ENCODE assay signal across 26 mouse cellular contexts in the genomic region with DNA sequence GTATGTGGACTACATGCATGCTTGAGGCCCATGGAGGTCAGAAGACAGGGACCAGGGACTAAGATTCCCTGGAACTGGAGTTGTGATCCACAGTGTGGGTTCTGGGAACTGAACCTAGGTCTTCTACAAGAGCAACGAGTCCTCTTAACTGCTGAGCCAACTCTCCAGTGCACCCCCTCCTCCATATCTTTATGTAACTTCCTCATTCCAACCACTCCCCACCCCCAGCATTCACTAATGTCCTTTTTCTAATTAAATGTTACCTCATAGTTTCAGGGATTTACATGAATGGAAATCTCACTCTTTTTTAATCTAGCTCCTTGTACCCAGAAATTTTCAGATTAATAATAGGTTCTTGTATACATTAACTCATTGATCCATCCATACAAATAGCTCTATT. TPM values are rescaled to one million over a fixed set of nuclear protein-coding genes. Genes with fewer than 3 reads are reported as not detected.
DNase-seq lines count a peak whose midpoint lies in the region; ATAC-seq and TF ChIP-seq lines count a peak whose summit lies in the region.
"Had no signal": no experiment of that assay in that cellular context is flagged by ENCODE, and none has a peak within 500 bp of the region (broad histone marks: within the 10 kb centered on the region; RNA-seq: fewer than 3 reads in every experiment).

No protein-coding gene starts in this region.

- 63% methylated on average over 1 of the region's 1 CpGs for WGBS in stomach, postnatal 0 days

- H3K27ac ChIP-seq in stomach, postnatal 0 days (replicated peaks) = no peak overlapping the region
- H3K27ac ChIP-seq: embryonic facial prominence, embryonic 12.5 days; embryonic facial prominence, embryonic 15.5 days; gastrocnemius, adult 2 months; heart, adult 2 months; hindbrain, embryonic 12.5 days; hindbrain, embryonic 15.5 days had no signal

- peak; percentile 1 for DNase-seq in kidney, adult 18-20 months
- DNase-seq in kidney, adult 11 months = no peak
- peak; percentile 59 for DNase-seq in MEL-GATA-1-ER (ENCODE audit: extremely low read depth, low read depth)
- no peak for DNase-seq in stomach, postnatal 0 days (ENCODE audit: low spot score)
- no peak for DNase-seq in urinary bladder, postnatal 36 days (ENCODE audit: low spot score in 2 of 2)
- DNase-seq: adrenal gland, postnatal 10 days; adrenal gland, postnatal 36 days; cerebellum, adult 11 months; cerebellum, adult 2 months; cerebellum, postnatal 14 days; forebrain, postnatal 0 days; gastrocnemius, adult 2 months; gastrocnemius, postnatal 14 days; heart, adult 2 months had no signal

- H3K9me3 ChIP-seq in stomach, postnatal 0 days (ENCODE audit: control insufficient read depth, low read length) = no peaks in the 10 kb centered on the region
- H3K9me3 ChIP-seq: embryonic facial prominence, embryonic 12.5 days; embryonic facial prominence, embryonic 15.5 days; hindbrain, embryonic 12.5 days; hindbrain, embryonic 15.5 days had no signal

- TF ChIP-seq EP300 in stomach, postnatal 0 days (optimal IDR thresholded peaks at IDR 0.05) = no peak

- H3K4me2 ChIP-seq in stomach, postnatal 0 days (replicated peaks; ENCODE audit: low read depth) = no peak overlapping the region
- H3K4me2 ChIP-seq: embryonic facial prominence, embryonic 12.5 days; embryonic facial prominence, embryonic 15.5 days; heart, embryonic 11.5 days; hindbrain, embryonic 12.5 days; hindbrain, embryonic 15.5 days had no signal

- TF ChIP-seq CTCF in stomach, postnatal 0 days (IDR thresholded peaks at IDR 0.05; ENCODE audit: low read depth) = no peak

- H3K36me3 ChIP-seq in stomach, postnatal 0 days (ENCODE audit: control insufficient read depth, insufficient read depth, low read length) = no peaks in the 10 kb centered on the region
- H3K36me3 ChIP-seq: embryonic facial prominence, embryonic 12.5 days; embryonic facial prominence, embryonic 15.5 days; hindbrain, embryonic 12.5 days; hindbrain, embryonic 15.5 days had no signal

- no peaks in the 10 kb centered on the region for H3K27me3 ChIP-seq in stomach, postnatal 0 days (ENCODE audit: control insufficient read depth, insufficient read depth, low read length)
- H3K27me3 ChIP-seq: embryonic facial prominence, embryonic 12.5 days; embryonic facial prominence, embryonic 15.5 days; hindbrain, embryonic 12.5 days; hindbrain, embryonic 15.5 days; Patski had no signal

- ATAC-seq in common myeloid progenitor, adult 5-6 weeks (replicated peaks; ENCODE audit: low read depth, poor library complexity, severe bottlenecking) = 0 out of 2 replicates have a peak, but pooled peaks have one; percentile 28
- no peak for ATAC-seq in stomach, postnatal 0 days (ENCODE audit: low FRiP score, low TSS enrichment)
- ATAC-seq: CD4-positive, CD25-positive, alpha-beta regulatory T cell, adult 4 months; forebrain, embryonic 14.5 days; forebrain, postnatal 0 days; Patski had no signal

- peaks cover 3% of the 10 kb centered on the region; the same call in 1 of the 2 replicates for H3K4me1 ChIP-seq in stomach, postnatal 0 days (replicated peaks; ENCODE audit: control insufficient read depth, insufficient read depth)

- H3K4me3 ChIP-seq in stomach, postnatal 0 days (ENCODE audit: low read depth, low read length) = no peak overlapping the region
- H3K4me3 ChIP-seq: embryonic facial prominence, embryonic 12.5 days; embryonic facial prominence, embryonic 15.5 days; gastrocnemius, adult 2 months; heart, adult 2 months; hindbrain, embryonic 12.5 days; hindbrain, embryonic 15.5 days had no signal

- H3K9ac ChIP-seq in stomach, postnatal 0 days (ENCODE audit: low read length) = no peak overlapping the region
- H3K9ac ChIP-seq: embryonic facial prominence, embryonic 12.5 days; embryonic facial prominence, embryonic 15.5 days; forebrain, postnatal 0 days; hindbrain, embryonic 12.5 days; hindbrain, embryonic 15.5 days had no signal

RNA-seq across cellular contexts. Expression of a gene that starts 42.6 kb away (rescaled TPM):
- total RNA-seq in common myeloid progenitor, adult 5-6 weeks (2017) = 0.73 TPM in 1 of 2 replicates, not detected in the other
- polyA plus RNA-seq in stomach, postnatal 0 days (2015; fragmentation: Nextera tagmentation; extraction: Ambion mirVana) = 0.36 and 0.56 TPM in 2 replicates
- total RNA-seq: adrenal gland, adult 18-20 months; adrenal gland, postnatal 36 days; gastrocnemius, postnatal 14 days; gastrocnemius, postnatal 4 days; heart, postnatal 25 days had no signal
- polyA plus RNA-seq: heart, adult 2 months had no signal

RNA-seq across cellular contexts. Expression of a gene that starts 42.7 kb away (rescaled TPM):
- 12.7 and 12.8 TPM in 2 replicates for total RNA-seq in common myeloid progenitor, adult 5-6 weeks (2017)
- 1.3 and 1.9 TPM in 2 replicates for polyA plus RNA-seq in stomach, postnatal 0 days (2015; fragmentation: Nextera tagmentation; extraction: Ambion mirVana)

Comparison
In these comparisons a context has a peak if more than half of its experiments do, and no peak if none do; other contexts are left out.
1. DNase-seq: peak in kidney, adult 18-20 months (single experiment) and MEL-GATA-1-ER (single experiment); none in kidney, adult 11 months (single experiment), stomach, postnatal 0 days (single experiment) and urinary bladder, postnatal 36 days (0 of 2).